Mouse (Mus musculus) liver, adult 2 months (tissue): ENCODE measurements around the gene Prkcg.

Experiments used
- CTCF ChIP-seq: fragments of 200-500 bp; IDR thresholded peaks from 2 replicates; pipeline ENCODE4 v1.5.1; 2011; ENCODE audit warnings: low read depth, low read length, control low read depth
- POLR2A ChIP-seq: fragments of 200-500 bp; IDR thresholded peaks from 2 replicates; pipeline ENCODE4 v1.6.1; 2011; ENCODE audit warnings: low read length, control low read depth; ENCODE audit not compliant: insufficient read depth; ENCODE audit errors: extremely low read depth

GRCm38 (mm10) chr7:3354850-3355249, 65.9 kb downstream of the Prkcg start:
- TF ChIP-seq CTCF (no peak), POLR2A (no peak)
